Mouse (Mus musculus): ENCODE measurements around the gene Pou3f1. TPM values are rescaled to one million over a fixed set of nuclear protein-coding genes. Genes with fewer than 3 reads are reported as not detected.
A peak's percentile ranks its signal among the peaks of the same experiment; 100 is the strongest.
"Not testable (repeated sequence)": the region's sequence is repeated elsewhere in the genome, so short reads cannot be mapped to it uniquely, and the experiment has no call there.

The Pou3f1 gene
- polyA plus RNA-seq, 1 experiment = 0.52 TPM

DNA sequence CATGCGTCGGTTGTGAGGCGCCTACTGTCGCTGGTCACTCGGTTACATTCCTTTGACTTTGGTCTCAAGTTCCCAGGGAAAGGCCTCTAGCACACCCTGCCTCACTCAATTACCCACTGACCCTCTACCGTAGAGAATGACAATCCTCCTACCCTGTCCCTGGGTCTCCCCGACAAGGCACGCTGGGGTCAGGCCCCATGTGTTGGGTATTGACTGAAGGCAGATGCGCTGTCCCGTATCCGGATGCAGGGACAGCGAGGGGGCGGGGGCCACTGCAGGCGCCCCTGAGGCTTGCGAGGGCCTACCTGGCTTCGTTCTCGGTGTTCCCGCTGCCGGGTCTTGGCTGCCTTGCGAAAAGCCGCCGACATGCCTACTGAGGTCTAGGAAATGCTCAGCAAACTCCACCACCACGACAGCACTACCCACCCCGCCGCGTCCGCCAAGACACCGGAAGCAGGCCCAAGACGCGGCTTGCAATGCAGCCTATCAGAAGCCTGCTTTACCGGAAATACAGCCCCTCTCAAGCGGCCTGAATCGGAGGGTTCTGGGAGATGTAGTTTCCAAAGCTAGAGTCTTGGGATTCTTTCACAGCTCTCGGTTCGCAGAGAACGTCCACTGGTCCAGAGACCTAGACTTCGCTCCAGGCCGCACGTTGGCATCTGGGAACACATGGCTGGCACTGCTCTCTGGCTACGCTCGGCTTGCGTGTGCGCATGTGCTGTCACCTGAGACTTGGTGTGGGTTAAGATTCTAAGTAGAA lies 36.7 kb downstream of the Pou3f1 start, which contains the start of gene Utp11:
TSS of gene Utp11 (minus strand) at position 466 of the 760 bp plus-strand sequence.
- Histone ChIP-seq H3K27ac (replicated peaks; ENCODE audit: low read depth, low read length) (peak within 1 kb of the TSS; percentile 80), H3K4me3 (ENCODE audit: insufficient read depth, low read depth, low read length) (peak within 1 kb of the TSS; percentile 92), H3K4me1 (ENCODE audit: control insufficient read depth, insufficient read depth, insufficient read length, low read length) (no peaks in the 10 kb centered on the region)

DNA sequence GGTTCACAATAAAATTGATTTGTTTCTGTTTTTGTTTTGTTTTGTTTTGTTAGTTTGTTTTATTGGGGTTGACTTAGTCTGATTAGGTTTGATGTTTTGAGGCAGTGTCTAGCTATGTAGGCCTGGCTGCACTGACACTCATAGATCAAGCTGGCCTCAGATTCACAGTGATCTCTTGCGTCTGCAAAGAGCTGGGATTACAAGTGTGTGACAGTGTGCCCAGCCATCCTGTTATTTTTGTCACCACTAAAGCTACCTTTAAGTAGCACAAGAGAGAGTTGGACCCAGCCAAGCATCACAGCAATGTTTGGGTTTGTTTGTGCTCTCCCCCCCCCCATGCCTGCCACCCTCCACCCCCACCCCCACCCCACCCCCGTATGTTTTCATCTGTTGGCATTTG lies 38.0 kb downstream of the Pou3f1 start:
- Histone ChIP-seq H3K4me3 (ENCODE audit: insufficient read depth, low read depth, low read length) (no peak overlapping the region), H3K27ac (replicated peaks; ENCODE audit: low read depth, low read length) (no peak overlapping the region), H3K4me1 (ENCODE audit: control insufficient read depth, insufficient read depth, insufficient read length, low read length) (no peaks in the 10 kb centered on the region)

DNA sequence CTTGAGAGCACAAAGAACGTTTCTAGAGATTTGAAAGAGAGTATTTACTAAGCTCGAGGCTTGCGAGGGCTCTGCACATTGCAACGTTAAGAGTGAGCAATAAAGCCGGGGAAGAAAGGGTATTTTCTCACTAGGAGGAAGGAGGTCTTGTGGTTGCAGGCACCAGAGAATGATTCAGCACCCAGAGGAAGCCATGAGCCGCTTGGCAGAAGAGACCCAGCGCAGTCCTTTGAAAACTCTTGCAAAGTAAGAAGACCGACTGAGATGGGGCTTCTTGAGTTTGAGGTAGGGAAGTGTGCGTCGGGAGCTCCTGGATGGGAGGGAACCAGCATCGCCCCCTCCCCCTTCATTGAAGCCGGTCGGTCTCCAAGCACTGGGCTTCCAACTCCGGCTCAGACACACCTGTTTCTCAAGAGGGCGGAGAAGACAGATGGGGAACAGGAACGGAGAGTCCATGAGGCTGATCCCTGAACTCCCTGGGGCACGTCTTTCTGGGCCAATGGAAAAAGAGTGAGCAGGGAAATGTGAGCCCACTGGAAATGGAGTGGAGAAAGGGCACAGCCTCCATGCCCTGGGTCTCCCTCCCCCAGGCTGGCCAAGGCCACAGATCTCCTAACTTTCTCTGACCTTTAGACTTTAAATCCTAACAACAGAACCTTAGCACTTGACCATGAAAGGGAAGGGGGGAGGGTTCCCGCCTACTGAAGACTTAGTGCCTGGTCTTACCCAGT lies 39.3 kb downstream of the Pou3f1 start:
- no peak overlapping the region; the same call in 1 of the 2 replicates for H3K4me3 ChIP-seq (ENCODE audit: insufficient read depth, low read depth, low read length)
- H3K27ac ChIP-seq (replicated peaks; ENCODE audit: low read depth, low read length) = 0 out of 2 replicates have a peak overlapping the region, but pooled peaks have one; percentile 34
- 0 out of 2 replicates have a peak, but pooled peaks cover 2% of the 10 kb centered on the region for H3K4me1 ChIP-seq (ENCODE audit: control insufficient read depth, insufficient read depth, insufficient read length, low read length)

DNA sequence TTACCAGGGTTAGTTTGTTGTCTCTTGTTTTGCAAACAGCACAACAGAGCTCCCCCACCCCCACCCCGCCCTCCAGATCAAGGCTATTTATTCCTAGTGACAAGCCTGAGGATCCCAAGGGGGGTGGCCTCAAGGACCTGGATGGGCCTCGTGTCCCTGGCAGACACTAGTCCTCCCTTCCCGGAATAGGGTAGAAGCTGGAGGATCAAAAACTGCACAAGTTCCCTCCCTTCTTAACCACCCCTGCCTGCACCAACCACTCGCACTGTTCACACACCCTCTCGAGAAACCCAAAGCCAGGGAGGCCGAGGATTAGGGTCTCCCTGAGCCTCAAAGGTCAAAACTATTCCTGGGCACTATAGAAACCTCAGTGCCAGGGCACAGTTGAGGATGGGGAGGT lies 43.2 kb downstream of the Pou3f1 start:
- H3K4me1 ChIP-seq (ENCODE audit: control insufficient read depth, insufficient read depth, insufficient read length, low read length) = peaks cover 13% of the 10 kb centered on the region
- H3K27ac ChIP-seq (replicated peaks; ENCODE audit: low read depth, low read length) = peak overlapping the region; percentile 39; the same call in 1 of the 2 replicates

DNA sequence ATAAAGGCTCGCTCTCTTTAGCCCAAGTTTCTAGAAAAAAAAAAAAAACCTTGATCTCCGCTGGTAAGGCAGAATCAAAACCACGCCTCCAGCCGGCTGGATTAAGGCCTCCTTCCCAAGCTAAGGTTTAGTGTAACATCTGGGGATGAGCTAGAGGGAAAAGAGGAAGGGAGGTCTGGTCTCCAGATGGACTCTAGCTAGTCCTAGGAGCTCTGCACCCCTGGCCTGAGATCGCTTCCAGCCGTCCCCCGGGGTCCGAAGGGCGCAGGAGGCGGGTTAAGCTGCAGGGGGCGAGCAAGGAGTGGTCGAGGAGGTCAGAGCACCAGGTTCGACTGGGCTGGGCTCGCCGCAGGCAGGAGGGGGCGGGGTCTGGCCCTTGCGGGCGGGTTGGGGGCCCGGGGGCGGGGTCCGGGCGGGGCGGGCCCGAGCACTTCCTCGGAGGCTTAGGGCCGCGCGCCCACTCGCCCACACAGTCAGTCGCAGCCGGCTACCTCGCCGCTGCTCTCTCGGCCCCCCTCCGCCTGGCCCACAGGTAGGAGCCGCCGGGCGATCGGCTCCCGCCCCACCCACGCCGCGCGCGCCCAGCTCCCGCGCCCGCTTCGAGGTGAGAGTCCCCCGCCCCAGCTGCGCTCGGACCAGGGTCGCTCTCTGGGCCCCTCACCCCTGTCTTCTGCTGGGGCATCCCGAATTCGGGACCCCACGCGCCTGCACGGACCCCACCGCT lies 43.8 kb downstream of the Pou3f1 start, which contains the start of gene Fhl3:
TSS of gene Fhl3 (plus strand) at position 454 of the 724 bp plus-strand sequence.
- H3K4me1 ChIP-seq (ENCODE audit: control insufficient read depth, insufficient read depth, insufficient read length, low read length) = peaks cover 13% of the 10 kb centered on the region
- H3K27ac ChIP-seq (replicated peaks; ENCODE audit: low read depth, low read length) = peak within 1 kb of the TSS; percentile 69
- H3K4me3 ChIP-seq (ENCODE audit: insufficient read depth, low read depth, low read length) = peak within 1 kb of the TSS; percentile 77

More for the DNA sequence above, 43.2 kb downstream of the Pou3f1 start:
- peak overlapping the region; percentile 64; the same call in 1 of the 2 replicates for H3K4me3 ChIP-seq (ENCODE audit: insufficient read depth, low read depth, low read length)

DNA sequence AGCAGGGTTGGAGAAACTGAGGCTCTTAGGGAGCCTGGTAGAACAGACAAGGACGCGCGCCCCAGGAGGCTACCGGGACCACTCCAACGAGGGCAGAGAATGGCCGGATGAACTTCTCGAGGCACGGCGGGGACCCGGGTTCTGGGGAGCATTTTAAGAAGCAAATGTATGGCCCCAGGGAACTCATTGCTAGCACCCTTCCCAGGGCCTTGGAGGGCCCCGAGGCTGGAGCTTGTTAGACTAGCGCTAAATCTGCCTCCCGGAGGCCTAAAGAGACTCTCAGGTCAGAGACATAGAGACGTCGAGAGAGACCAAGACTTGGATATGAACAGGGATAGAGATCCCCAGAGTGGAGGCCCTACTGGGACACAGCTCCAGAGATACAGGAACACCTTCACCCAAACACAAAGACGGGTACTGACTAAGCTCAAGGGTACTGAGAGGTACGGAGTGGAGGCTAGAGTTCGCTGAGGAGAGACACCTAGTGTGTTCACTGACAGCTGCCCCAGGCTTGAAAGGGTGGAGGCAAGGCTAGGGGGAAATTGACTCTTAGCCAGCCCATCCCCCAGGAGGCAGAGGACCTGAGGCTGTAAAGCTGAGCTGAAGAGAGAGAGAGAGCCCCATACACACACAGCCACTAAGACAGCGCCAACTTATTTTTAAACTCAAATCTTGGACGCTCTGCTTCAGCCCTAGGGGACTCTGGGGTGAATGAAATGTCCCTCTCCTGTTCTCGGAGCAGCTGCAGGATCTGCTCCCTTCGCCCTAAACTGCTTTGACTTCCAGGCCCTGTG lies 44.6 kb downstream of the Pou3f1 start:
- Histone ChIP-seq H3K27ac (replicated peaks; ENCODE audit: low read depth, low read length) (peak overlapping the region; percentile 69), H3K4me1 (ENCODE audit: control insufficient read depth, insufficient read depth, insufficient read length, low read length) (peaks cover 17% of the 10 kb centered on the region), H3K4me3 (ENCODE audit: insufficient read depth, low read depth, low read length) (peak overlapping the region; percentile 77)

DNA sequence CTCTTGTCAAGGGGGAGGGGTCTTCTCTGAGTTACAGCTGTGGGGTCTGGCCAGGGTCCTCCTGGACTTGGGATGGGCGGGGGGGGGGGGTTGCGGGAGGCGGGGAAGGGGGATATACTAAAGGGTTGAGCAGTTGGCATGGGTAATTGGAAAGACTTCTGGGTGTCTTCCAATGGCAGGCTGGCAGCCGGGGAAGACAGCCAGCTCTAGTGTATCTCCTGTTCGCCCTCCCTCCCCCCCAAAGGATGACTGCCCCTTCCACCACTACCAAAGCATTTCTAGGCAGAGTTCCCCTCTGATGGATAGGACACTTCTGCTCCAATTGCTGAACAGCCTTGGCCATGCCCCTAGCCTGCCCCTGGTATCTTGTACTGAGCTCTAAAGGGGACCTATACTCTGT lies 45.3 kb downstream of the Pou3f1 start:
- peaks cover 17% of the 10 kb centered on the region for H3K4me1 ChIP-seq (ENCODE audit: control insufficient read depth, insufficient read depth, insufficient read length, low read length)
- H3K27ac ChIP-seq (replicated peaks; ENCODE audit: low read depth, low read length) = no peak overlapping the region
- H3K4me3 ChIP-seq (ENCODE audit: insufficient read depth, low read depth, low read length) = peak overlapping the region; percentile 77

DNA sequence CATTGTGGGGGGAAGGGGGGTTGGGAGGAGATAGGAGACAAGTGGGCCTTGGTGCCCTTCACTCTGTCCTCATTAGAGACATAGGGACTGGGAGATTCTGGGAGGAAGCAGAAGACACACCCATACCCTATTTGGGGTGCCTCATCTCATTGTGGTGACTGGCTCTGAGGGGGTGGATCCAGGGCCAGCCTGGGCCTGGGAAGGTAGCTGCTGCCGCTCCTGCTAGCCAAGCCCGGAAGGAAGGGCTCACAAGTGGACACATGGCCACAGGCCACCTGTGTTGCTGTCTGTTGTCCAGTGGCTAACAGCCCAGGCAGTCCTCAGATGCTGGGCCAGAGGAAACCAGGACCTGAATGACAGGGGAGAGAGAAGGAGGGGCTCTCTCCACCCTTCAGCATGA lies 46.8 kb downstream of the Pou3f1 start:
- Histone ChIP-seq H3K4me3 (ENCODE audit: insufficient read depth, low read depth, low read length) (peak overlapping the region; percentile 16), H3K27ac (replicated peaks; ENCODE audit: low read depth, low read length) (peak overlapping the region; percentile 70), H3K4me1 (ENCODE audit: control insufficient read depth, insufficient read depth, insufficient read length, low read length) (peaks cover 17% of the 10 kb centered on the region)

DNA sequence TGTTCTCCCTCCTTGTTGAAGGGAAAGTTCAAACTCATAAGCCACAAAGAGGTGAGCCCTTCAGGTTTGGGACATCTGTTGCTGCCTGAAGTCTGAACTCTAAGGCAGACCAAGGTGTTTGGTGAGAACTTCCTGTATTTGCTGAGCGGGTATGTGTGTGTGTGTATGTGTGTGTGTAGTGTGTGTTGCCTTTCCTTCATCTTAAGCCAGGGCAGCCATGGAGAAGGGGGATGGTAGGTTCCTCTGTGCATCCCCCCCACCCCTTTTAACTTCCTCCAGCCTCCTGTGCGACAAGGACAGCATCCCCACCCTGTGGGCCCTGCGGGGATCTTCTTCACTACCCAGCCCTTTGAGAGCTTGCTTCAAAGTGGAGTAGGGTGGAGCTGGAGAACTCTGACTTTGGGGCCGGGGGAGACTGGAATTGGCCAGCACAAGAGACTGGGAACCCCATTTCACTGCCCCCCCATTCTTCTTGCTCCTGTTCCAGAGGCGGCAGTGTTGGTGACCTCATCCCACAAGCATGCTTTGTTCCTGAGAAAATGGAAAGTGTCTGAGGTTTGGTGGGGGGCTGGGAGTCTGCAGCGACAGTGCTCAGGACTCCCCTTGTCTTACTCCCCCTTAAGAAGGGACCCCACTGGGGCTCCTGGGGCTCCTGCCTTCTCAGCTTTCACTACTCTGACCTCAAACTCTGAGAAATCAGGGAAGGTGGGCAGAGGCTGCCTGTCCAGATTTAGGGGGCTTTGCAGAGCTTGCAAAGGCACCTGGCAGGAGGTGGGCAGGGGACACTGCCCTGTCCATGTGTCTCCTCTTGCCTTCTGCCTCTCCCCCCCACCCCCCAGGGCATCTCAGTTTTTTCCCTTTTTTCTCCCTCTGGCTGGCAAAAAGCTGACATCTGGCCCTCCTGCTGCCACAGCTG lies 47.5 kb downstream of the Pou3f1 start:
- Histone ChIP-seq H3K4me1 (ENCODE audit: control insufficient read depth, insufficient read depth, insufficient read length, low read length) (peaks cover 17% of the 10 kb centered on the region), H3K27ac (replicated peaks; ENCODE audit: low read depth, low read length) (peak overlapping the region; percentile 70), H3K4me3 (ENCODE audit: insufficient read depth, low read depth, low read length) (peak overlapping the region; percentile 16)

DNA sequence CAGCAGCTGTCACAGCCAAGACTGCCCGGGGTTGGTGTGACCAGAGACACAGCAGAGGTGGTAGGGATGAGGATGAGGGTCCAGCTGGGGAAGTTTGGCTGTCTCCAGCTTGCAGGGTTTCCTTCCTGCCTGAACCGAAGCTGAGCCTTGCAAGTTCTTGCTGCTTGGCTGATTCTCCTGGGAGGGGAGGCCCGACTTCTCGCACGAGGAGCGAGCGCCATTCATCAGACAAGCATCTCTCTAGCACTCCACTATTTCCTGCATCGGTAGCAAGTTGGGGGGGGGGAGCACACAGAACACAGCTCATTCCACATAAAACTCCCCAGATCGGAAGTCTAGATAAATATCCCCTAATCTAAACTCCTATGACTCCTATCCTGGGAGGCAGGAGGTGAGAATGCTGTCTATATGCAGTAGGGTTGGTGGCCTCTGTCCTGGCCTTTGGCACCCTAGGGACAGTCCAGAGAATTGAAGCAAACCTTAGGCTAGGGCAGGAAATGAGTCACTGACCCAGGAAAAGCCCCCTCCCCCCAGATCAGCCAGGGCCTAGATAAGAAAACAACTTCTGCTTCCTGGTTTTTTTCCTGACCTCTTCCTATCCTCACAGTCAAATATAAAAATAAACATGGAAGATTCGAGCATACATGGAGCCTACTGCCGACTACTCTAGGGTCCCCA lies 48.3 kb downstream of the Pou3f1 start:
- Histone ChIP-seq H3K27ac (replicated peaks; ENCODE audit: low read depth, low read length) (peak overlapping the region; percentile 70), H3K4me3 (ENCODE audit: insufficient read depth, low read depth, low read length) (0 out of 2 replicates have a peak overlapping the region, but pooled peaks have one; percentile 5), H3K4me1 (ENCODE audit: control insufficient read depth, insufficient read depth, insufficient read length, low read length) (peaks cover 15% of the 10 kb centered on the region)

DNA sequence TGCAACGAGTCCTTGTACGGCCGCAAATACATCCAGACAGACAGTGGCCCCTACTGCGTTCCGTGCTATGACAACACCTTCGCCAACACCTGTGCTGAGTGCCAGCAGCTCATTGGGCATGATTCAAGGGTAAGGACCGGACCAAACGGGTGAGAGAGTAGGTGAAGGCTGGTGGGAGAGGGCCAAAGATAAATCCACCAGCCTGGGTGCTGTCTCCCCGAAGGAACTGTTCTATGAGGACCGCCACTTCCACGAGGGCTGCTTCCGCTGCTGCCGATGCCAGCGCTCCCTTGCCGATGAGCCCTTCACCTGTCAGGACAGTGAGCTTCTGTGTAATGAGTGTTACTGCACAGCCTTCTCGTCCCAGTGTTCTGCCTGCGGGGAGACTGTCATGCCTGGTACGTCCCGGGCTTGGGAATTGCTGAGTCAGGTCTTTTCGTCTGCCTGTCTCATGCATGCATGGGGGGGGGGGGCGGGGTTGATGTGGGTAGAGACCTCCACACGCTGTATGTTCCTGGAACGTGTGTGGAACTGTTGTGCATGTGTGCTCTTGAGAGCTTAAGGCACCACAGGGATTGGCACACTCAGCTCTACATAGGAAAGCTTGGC lies 49.2 kb downstream of the Pou3f1 start:
- H3K4me1 ChIP-seq (ENCODE audit: control insufficient read depth, insufficient read depth, insufficient read length, low read length) = peaks cover 14% of the 10 kb centered on the region
- peak overlapping the region; percentile 57 for H3K27ac ChIP-seq (replicated peaks; ENCODE audit: low read depth, low read length)
- H3K4me3 ChIP-seq (ENCODE audit: insufficient read depth, low read depth, low read length) = peak overlapping the region; percentile 0; the same call in 1 of the 2 replicates

DNA sequence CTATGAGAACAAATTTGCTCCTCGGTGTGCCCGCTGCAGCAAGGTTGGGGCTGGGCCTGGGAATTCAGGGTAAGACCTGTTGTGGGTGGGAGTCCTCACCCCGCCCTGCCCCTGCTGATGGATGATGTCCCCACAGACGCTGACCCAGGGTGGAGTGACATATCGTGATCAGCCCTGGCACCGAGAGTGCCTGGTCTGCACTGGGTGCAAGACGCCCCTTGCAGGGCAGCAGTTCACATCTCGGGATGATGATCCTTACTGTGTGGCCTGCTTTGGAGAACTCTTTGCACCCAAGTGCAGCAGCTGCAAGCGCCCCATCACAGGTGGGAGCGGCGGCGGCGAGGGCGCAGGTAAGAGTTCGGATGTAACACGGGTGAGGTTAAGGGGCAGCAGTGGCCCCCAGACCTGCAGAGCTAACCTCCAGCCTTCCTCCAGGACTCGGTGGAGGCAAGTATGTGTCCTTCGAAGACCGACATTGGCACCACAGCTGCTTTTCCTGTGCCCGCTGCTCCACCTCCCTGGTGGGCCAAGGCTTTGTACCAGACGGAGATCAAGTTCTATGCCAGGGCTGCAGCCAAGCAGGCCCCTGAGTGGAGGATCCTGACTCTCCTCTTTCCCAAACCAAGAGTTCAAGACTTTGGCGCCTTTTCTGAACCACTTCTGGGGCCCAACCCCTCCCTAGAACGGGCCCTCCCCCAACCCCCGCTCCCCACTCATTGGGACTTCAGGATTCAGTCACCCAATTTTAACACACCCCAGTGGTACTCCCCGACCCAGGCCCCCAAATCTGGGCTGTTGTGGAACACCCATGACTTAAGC lies 51.0 kb downstream of the Pou3f1 start:
- H3K27ac ChIP-seq (replicated peaks; ENCODE audit: low read depth, low read length); H3K4me3 ChIP-seq (ENCODE audit: insufficient read depth, low read depth, low read length): not testable (repeated sequence)
- peaks cover 14% of the 10 kb centered on the region for H3K4me1 ChIP-seq (ENCODE audit: control insufficient read depth, insufficient read depth, insufficient read length, low read length)

All from brown adipose tissue, adult 24 weeks (tissue).